Mouse (Mus musculus) T-helper 17 cell (primary cell): ENCODE data around the gene Sar1b.

Source experiments
- in situ Hi-C, 2 experiments: fragments of 300-600 bp; cut with MboI, MseI; formaldehyde crosslinking; loops; 1 replicate in 1 of 2; 2 replicates in 1 of 2; pipeline ENCODE4 v1.15.1; 2025; ENCODE audit warnings: high pct_unique_total_duplicates in 2 of 2

The Sar1b gene

DNA sequence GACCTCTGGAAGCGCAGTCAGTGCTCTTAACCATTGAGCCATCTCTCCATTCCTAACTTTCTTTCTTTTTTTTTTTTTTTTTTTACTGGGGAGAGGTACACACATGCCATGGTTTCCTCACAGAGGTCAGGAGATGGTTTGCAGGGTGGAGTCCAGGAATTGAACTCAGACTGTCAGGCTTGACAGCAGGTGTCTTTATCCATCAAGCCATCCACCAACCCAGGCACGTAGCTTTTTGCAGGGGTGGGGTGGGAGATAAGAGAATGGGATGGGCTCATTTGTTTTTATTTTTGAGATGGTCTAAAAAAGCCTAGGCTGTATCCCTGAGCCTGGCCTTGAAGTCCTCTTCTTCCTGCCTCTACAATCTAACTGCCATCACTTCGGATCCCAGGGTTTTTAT lies 12.0 kb downstream of the Sar1b start:
- in situ Hi-C loops, result no loop called here

DNA sequence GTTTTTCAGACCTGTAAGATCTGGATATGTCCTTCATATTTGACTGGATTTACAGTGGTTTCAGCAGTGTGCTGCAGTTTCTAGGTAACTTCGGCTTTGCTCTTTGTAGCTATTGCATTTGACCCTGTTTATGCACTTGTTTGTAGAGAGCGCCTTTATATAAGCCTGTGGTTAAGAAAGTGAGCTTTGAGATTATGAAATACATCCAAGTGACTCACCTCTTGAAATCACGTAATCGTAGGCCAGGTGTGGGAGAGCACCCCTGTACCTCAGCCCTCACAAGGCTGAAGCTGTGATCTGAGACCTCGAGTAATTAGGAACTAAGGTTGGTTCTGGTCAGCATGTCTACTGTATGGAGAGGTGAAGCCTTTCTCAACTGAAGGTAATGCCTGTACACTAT lies 14.0 kb downstream of the Sar1b start:
- in situ Hi-C loops, result no loop called here

GRCm38 (mm10) chr11:51780773-51781267 lies 17.3 kb downstream of the Sar1b start:
- in situ Hi-C loops, result no loop called here

GRCm38 (mm10) chr11:51782721-51783120 lies 19.2 kb downstream of the Sar1b start:
- in situ Hi-C loops, result no loop called here

DNA sequence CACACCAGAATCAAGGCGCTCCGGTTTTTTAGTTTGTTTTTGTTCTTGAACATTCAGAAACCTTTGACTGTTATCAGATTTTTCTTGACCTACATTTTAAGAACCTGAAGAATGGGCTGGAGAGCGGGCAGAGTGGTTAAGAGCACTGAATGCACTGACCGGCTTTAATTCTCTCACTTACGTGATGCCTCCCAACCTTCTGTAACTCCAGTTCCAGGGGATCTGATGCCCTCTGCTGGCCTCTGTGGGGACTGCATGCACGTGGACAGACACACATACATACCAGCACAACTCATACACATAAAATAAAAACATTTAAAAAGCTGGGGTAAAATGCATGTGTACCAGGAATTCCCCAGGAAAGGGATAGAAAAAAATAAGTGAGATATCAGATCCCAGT lies 22.4 kb downstream of the Sar1b start:
- in situ Hi-C loops, result loop anchor here (5.0 kb wide), 2 partner anchors 44 to 49 kb away; no protein-coding TSS in a partner anchor

- in situ Hi-C loops, result loop anchor here (5.0 kb wide), 2 partner anchors 47 to 52 kb away; no protein-coding TSS in a partner anchor
Observed at GRCm38 (mm10) chr11:51789735-51790134, 26.2 kb downstream of the Sar1b start.

GRCm38 (mm10) chr11:51790662-51791061 lies 27.2 kb downstream of the Sar1b start:
- in situ Hi-C loops, result no loop called here

- in situ Hi-C loops, result no loop called here
Observed at GRCm38 (mm10) chr11:51796272-51796671, 32.8 kb downstream of the Sar1b start.

DNA sequence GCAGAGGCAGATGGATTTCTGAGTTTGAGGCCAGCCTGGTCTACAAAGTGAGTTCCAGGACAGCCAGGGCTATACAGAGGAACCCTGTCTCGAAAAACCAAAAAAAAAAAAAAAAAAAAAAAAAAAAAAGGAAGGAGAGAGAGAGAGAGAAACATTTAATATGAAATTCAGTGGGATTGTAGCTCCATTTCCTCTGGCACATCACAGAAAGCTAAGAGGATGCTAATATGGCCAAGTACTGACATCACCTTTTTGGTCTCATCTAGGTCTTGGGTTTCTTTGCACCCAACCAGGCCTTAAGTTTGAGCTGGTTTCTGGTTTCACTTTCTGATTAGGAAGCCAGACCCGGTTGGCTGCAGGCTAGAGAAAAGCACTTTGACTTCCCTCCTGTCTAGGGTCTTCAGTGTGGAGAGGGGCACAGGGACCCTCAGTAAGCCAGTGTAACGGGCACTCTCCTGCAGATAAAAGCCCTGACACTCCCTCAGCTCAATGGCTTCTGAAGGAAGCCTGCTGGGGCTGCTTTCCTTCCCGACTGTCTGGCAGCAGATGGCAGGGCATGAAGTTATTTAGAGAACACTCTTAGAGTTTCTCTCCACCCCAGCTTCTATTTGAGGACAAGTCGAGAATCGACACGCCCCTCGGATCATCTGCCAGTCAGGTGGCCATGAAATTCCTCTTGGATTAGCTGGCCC lies 37.3 kb downstream of the Sar1b start:
- in situ Hi-C loops, result no loop called here

DNA sequence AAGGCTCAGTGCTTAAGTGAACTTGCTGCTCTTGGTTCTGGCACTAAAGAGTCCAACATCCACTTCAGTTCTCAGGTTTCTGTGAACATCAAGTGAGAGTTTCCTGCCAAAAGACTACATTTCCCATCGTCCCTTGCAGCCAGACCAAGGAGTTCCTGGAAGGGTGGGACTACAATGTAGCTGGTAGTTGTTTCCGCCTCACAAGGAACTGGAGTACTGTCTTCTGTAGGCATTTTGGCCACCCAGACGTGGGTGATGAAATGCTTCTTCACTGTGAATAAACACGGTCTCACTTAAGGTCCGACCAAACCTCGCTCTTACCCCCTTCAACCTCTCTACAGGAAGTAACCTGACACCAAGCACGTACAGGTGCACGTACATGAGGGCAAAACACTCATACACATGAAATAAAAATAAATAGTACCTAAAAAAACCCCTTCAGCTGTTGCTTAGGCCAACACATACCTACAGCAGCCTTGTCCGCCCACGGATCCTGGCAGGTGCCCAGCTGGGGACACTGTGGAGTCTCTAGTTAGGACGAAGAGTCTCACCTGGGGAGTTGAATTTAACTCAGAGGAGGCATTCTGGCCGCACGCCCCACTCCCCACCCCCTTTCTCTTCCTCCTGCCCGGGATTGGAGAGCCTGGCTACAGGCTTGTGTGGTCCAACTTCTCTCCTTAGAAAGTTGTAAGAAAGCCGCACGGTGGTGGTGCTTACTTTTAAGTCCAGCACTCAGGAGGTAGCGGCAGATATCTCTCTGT lies 41.9 kb downstream of the Sar1b start:
- in situ Hi-C loops, result no loop called here

GRCm38 (mm10) chr11:51807108-51807879 lies 43.8 kb downstream of the Sar1b start:
- in situ Hi-C loops, result no loop called here

GRCm38 (mm10) chr11:51809632-51810224 lies 46.2 kb downstream of the Sar1b start:
- in situ Hi-C loops, result no loop called here

DNA sequence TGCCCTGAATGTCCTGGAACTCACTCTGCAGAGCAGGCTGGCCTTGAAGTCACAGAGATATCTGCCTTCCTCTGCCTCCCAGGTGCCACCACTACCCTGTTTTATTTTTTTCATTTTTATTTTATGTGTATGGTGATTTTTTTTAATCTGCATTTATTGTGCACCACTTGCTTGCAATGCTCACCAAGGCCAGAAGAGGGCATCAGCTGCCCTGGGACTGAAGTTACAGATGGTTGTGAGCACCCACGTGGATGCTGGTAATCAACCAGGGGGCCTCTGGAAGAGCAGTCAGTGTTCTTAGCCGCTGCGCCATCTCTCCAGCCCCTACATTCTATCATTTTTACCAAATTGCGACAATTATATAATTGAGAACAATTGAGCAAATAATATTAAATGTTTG lies 47.7 kb downstream of the Sar1b start:
- in situ Hi-C loops, result no loop called here

DNA sequence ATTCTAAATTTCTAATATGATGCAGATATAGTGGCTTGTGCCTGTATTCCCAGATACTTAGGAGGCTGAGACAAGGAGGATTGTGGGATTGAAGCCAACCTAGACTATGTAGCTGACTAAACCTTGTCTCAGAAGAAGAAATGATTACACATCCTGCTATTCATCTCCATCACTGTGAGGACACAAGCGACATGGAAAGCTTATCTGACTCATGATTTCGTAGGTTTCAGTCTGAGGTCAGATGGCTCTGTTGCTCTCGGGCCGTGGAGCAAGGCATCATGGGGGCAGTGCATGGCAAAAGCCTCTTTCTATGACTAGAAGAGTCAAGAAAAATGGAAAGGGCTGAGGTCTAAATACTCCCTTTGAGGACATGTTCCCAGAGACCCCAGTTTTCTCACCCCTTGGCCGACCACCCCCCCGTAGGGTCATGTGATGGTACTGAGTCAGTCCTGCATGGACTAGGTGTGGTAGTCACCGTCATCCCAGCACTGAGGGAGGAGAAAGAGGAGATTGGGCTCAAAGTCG lies 48.6 kb downstream of the Sar1b start:
- in situ Hi-C loops, result no loop called here

GRCm38 (mm10) chr11:51817756-51818155 lies 54.3 kb downstream of the Sar1b start:
- in situ Hi-C loops, result loop anchor here in 1 of 2 experiments (5.0 kb wide), 1 partner anchor 150 kb away; the partner anchor contains the start of gene Cdkn2aipnl

GRCm38 (mm10) chr11:51818837-51819236 lies 55.4 kb downstream of the Sar1b start:
- in situ Hi-C loops, result loop anchor here in 1 of 2 experiments (5.0 kb wide), 1 partner anchor 148 kb away; the partner anchor contains the start of gene Cdkn2aipnl

DNA sequence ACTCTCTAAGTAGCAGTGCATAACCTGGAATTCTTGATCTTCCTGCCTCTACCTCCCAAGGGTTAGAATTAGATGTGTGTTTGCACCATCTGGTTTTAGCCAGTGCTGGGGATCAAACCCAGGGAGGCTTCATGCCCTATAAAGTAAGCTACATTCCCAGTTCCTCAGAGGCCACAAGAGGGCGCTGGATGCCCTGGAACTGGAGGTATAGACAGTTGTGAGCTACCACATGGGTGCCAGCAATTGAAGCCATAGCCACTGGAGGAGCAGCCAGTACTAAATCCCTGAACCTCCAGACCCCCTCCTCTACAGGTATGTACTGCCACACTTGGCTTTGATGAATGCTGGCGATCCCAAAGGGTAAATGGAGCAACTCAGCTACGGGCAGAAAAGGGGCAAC lies 56.5 kb downstream of the Sar1b start:
- in situ Hi-C loops, result loop anchor here (5.0 kb wide), 2 partner anchors 77 to 147 kb away; partner anchors contain the start of gene Cdkn2aipnl (in 2 of the 2)

- in situ Hi-C loops, result loop anchor here in 1 of 2 experiments (5.0 kb wide), 2 partner anchors 76 to 146 kb away; partner anchors contain the start of gene Cdkn2aipnl
Observed at GRCm38 (mm10) chr11:51820861-51821260, 57.4 kb downstream of the Sar1b start.

- in situ Hi-C loops, result loop anchor here in 1 of 2 experiments (5.0 kb wide), 2 partner anchors 75 to 145 kb away; partner anchors contain the start of gene Cdkn2aipnl
Observed at GRCm38 (mm10) chr11:51822736-51823135, 59.2 kb downstream of the Sar1b start.

GRCm38 (mm10) chr11:51823271-51823670 lies 59.8 kb downstream of the Sar1b start:
- in situ Hi-C loops, result loop anchor here in 1 of 2 experiments (5.0 kb wide), 2 partner anchors 74 to 144 kb away; partner anchors contain the start of gene Cdkn2aipnl
